Mouse (Mus musculus) small intestine, adult 2 months (tissue): ENCODE measurements around the gene Ang.

ENCODE experiments used
- CTCF ChIP-seq: fragments of 200-500 bp; IDR thresholded peaks from 2 replicates; pipeline ENCODE4 v1.5.1; 2012; ENCODE audit warnings: low read depth, mild to moderate bottlenecking, control low read depth, inconsistent platforms, low read length, moderate library complexity, mixed read lengths; ENCODE audit not compliant: insufficient replicate concordance, insufficient read length; ENCODE audit errors: extremely low read depth
- POLR2A ChIP-seq: fragments of 200-500 bp; IDR thresholded peaks from 2 replicates; pipeline ENCODE4 v1.6.1; 2012; ENCODE audit warnings: low read depth, mild to moderate bottlenecking, control low read depth, inconsistent platforms, low read length, moderate library complexity

- no peak for TF ChIP-seq CTCF
- TF ChIP-seq POLR2A, result no peak
Measured at GRCm38 (mm10) chr14:51125684-51126083, 34.7 kb downstream of the Ang start.
